In the genomic region with DNA sequence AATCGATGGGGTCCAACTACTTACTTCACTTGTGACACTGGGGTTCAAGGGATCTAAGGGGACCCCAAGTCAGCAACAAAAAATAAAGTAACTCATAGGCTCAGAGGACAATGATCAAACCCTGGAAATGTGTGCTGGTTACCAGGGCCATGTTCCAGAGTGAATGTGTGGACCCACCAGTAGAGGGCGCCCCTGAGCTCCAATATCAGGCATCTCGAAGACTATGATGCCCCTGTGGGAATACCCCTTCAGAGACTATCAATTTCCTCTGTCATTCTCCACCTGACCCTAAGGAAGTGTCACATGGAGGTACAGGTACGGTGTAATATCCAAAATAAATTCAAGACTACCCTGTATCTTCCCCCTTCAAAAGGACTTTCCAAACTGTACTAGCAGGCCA, we compare ENCODE assay signal across 9 mouse cellular contexts.
A peak's percentile ranks its signal among the peaks of the same experiment; 100 is the strongest.
DNase-seq lines count a peak whose midpoint lies in the region; ATAC-seq and TF ChIP-seq lines count a peak whose summit lies in the region.
"Had no signal": no experiment of that assay in that cellular context is flagged by ENCODE, and none has a peak within 500 bp of the region (broad histone marks: within the 10 kb centered on the region; RNA-seq: fewer than 3 reads in every experiment).

No protein-coding gene starts in this region.

- TF ChIP-seq CTCF in midbrain, postnatal 0 days (IDR thresholded peaks at IDR 0.05): peak; percentile 63
- peak; percentile 90 for TF ChIP-seq CTCF in Patski (IDR thresholded peaks at IDR 0.05)
- peak; percentile 74 for TF ChIP-seq CTCF in lung, adult 2 months (IDR thresholded peaks at IDR 0.05; ENCODE audit: insufficient read depth, low read length)

- no peaks in the 10 kb centered on the region for H3K4me1 ChIP-seq in midbrain, postnatal 0 days (ENCODE audit: insufficient read depth, low read length)
- no peaks in the 10 kb centered on the region for H3K4me1 ChIP-seq in midbrain, embryonic 13.5 days (replicated peaks)
- H3K4me1 ChIP-seq in lung, adult 2 months (ENCODE audit: control insufficient read depth, insufficient read depth, low read length): peaks cover 4% of the 10 kb centered on the region
- H3K4me1 ChIP-seq: midbrain, embryonic 12.5 days had no signal

- H3K27me3 ChIP-seq in midbrain, postnatal 0 days (ENCODE audit: insufficient read depth, low read length): no peaks in the 10 kb centered on the region
- H3K27me3 ChIP-seq in midbrain, embryonic 13.5 days: no peaks in the 10 kb centered on the region
- no peaks in the 10 kb centered on the region for H3K27me3 ChIP-seq in Patski
- H3K27me3 ChIP-seq: midbrain, embryonic 12.5 days had no signal

- TF ChIP-seq POLR2A in lung, adult 2 months (IDR thresholded peaks at IDR 0.05; ENCODE audit: borderline replicate concordance, extremely low read depth, low read depth, low read length): no peak

- ATAC-seq in midbrain, postnatal 0 days (ENCODE audit: low FRiP score): no peak
- no peak for ATAC-seq in midbrain, embryonic 13.5 days
- no peak for ATAC-seq in Patski

- no peak overlapping the region for H3K9ac ChIP-seq in midbrain, postnatal 0 days (replicated peaks; ENCODE audit: low read length, poor library complexity, severe bottlenecking)
- H3K9ac ChIP-seq in midbrain, embryonic 13.5 days (replicated peaks): no peak overlapping the region
- H3K9ac ChIP-seq: midbrain, embryonic 12.5 days had no signal

- CTCF ChIA-PET in Patski (lab: Charles Lee): interaction anchor here (1.0 to 4.9 kb wide), 15 partner anchors 12 to 350 kb away, joined by 3 to 50 read pairs (median 3); no protein-coding TSS in a partner anchor

- in situ Hi-C loops in Patski (cut with MboI; ENCODE audit: low pct_unique_long_range_greater_than_20kb): loop anchor here (5.0 kb wide), 2 partner anchors 69 to 144 kb away; no protein-coding TSS in a partner anchor

- no peak overlapping the region for H3K4me3 ChIP-seq in midbrain, postnatal 0 days (ENCODE audit: low read depth, low read length)
- no peak overlapping the region for H3K4me3 ChIP-seq in midbrain, embryonic 13.5 days (replicated peaks)
- no peak overlapping the region for H3K4me3 ChIP-seq in lung, adult 2 months (replicated peaks; ENCODE audit: extremely low read depth, low read depth, low read length)
- H3K4me3 ChIP-seq: midbrain, embryonic 12.5 days had no signal

- intact Hi-C loops in gastrocnemius, postnatal 14 days (cut with DNase I; ENCODE audit: low total_unique reads): loop anchor here (5.0 kb wide), 1 partner anchor 59 kb away; no protein-coding TSS in a partner anchor

- POLR2A ChIA-PET in Patski (lab: Charles Lee): no interaction called here

- H3K36me3 ChIP-seq in midbrain, postnatal 0 days (ENCODE audit: insufficient read depth, low read length): no peaks in the 10 kb centered on the region
- no peaks in the 10 kb centered on the region for H3K36me3 ChIP-seq in midbrain, embryonic 13.5 days
- H3K36me3 ChIP-seq: midbrain, embryonic 12.5 days had no signal

- no peak overlapping the region for H3K4me2 ChIP-seq in midbrain, postnatal 0 days (ENCODE audit: low read depth, low read length, poor library complexity, severe bottlenecking)
- no peak overlapping the region for H3K4me2 ChIP-seq in midbrain, embryonic 13.5 days (replicated peaks)
- H3K4me2 ChIP-seq: midbrain, embryonic 12.5 days had no signal

- peak; percentile 41 for DNase-seq in gastrocnemius, adult 18-20 months (ENCODE audit: low spot score)
- DNase-seq in gastrocnemius, postnatal 14 days: no peak
- DNase-seq in midbrain, postnatal 0 days (ENCODE audit: low spot score): peak; percentile 26
- DNase-seq in Patski (ENCODE audit: low read depth, low spot score): no peak
- DNase-seq in embryo, embryonic 10.5 days (ENCODE audit: low spot score): peak; percentile 51
- peak; percentile 61 for DNase-seq in lung, adult 2 months
- peak; percentile 53 for DNase-seq in thymus, postnatal 25 days

- H3K27ac ChIP-seq in midbrain, postnatal 0 days (ENCODE audit: low read depth, low read length): no peak overlapping the region
- no peak overlapping the region for H3K27ac ChIP-seq in midbrain, embryonic 13.5 days
- H3K27ac ChIP-seq: midbrain, embryonic 12.5 days had no signal

- 44% methylated on average over 4 of the region's 4 CpGs for WGBS in midbrain, postnatal 0 days
- 52% methylated on average over 4 of the region's 4 CpGs for WGBS in midbrain, embryonic 13.5 days
- 41% methylated on average over 4 of the region's 4 CpGs for WGBS in lung, adult 2 months

- H3K9me3 ChIP-seq in midbrain, postnatal 0 days (ENCODE audit: low read length): no peaks in the 10 kb centered on the region
- no peaks in the 10 kb centered on the region for H3K9me3 ChIP-seq in midbrain, embryonic 13.5 days
- H3K9me3 ChIP-seq: midbrain, embryonic 12.5 days had no signal

Comparison
In these comparisons a context has a peak if more than half of its experiments do, and no peak if none do; other contexts are left out.
1. DNase-seq: peak in gastrocnemius, adult 18-20 months (single experiment), midbrain, postnatal 0 days (single experiment), embryo, embryonic 10.5 days (single experiment), lung, adult 2 months (single experiment) and thymus, postnatal 25 days (single experiment); none in gastrocnemius, postnatal 14 days (single experiment) and Patski (single experiment).
2. Peak in every context shown above with its lines, with median percentiles within 50 percentile points of each other: CTCF ChIP-seq.